Mouse (Mus musculus) hindbrain, embryonic 16.5 days (tissue): ENCODE measurements around the gene Tdrkh. TPM values are rescaled to one million over a fixed set of nuclear protein-coding genes. Genes with fewer than 3 reads are reported as not detected.

Experiments
- ATAC-seq: fragments of 200-750 bp; cut with Nextera tagmentation; 2 replicates; pipeline ENCODE4 v1.8.0; 2017; ENCODE audit warnings: moderate TSS enrichment, moderate library complexity
- H3K27ac ChIP-seq: fragments of 300-500 bp; sonication (generic); 2 replicates; pipeline ENCODE4 v1.5.1; 2014; ENCODE audit warnings: low read depth, mild to moderate bottlenecking, control low read depth, low read length, moderate library complexity
- H3K27me3 ChIP-seq: fragments of 300-500 bp; sonication (generic); replicated peaks from 2 replicates; pipeline ENCODE4 v1.6.1; 2014; ENCODE audit warnings: low read length; ENCODE audit not compliant: control insufficient read depth, insufficient read depth
- H3K36me3 ChIP-seq: fragments of 300-500 bp; sonication (generic); 2 replicates; pipeline ENCODE4 v1.6.1; 2014; ENCODE audit warnings: mild to moderate bottlenecking, low read length, moderate library complexity, mixed read lengths; ENCODE audit not compliant: control insufficient read depth, insufficient read depth
- H3K4me1 ChIP-seq: fragments of 300-500 bp; sonication (generic); 2 replicates; pipeline ENCODE4 v1.6.1; 2014; ENCODE audit warnings: low read depth, low read length; ENCODE audit not compliant: control insufficient read depth, insufficient read depth
- H3K4me2 ChIP-seq: fragments of 300-500 bp; sonication (generic); 2 replicates; pipeline ENCODE4 v1.6.1; 2014; ENCODE audit warnings: mild to moderate bottlenecking, low read length, control low read depth, moderate library complexity
- H3K4me3 ChIP-seq: fragments of 300-500 bp; sonication (generic); 2 replicates; pipeline ENCODE4 v1.5.1; 2014; ENCODE audit warnings: mild to moderate bottlenecking, low read length, control low read depth, moderate library complexity
- H3K9ac ChIP-seq: fragments of 300-500 bp; sonication (generic); 2 replicates; pipeline ENCODE4 v1.6.1; 2014; ENCODE audit warnings: low read depth, mild to moderate bottlenecking, control low read depth, low read length, moderate library complexity
- H3K9me3 ChIP-seq: fragments of 300-500 bp; sonication (generic); 2 replicates; pipeline ENCODE4 v1.6.1; 2014; ENCODE audit warnings: mild to moderate bottlenecking, low read length, moderate library complexity; ENCODE audit not compliant: control insufficient read depth
- WGBS: fragments of 180-500 bp; shearing (Covaris S2); extraction: QIAGEN DNeasy Blood & Tissue Kit; methylation state at CpG from one replicate; pipeline ENCODE4 v1.1.7; 2014; 5-methylcytosine and 5-hydroxymethylcytosine counted together
- polyA plus RNA-seq: library from polyadenylated mRNA; unstranded; fragments of >200 nt; fragmentation: Nextera tagmentation; extraction: Ambion mirVana; gene quantifications from 2 replicates; pipeline ENCODE4 v1.2.1, GENCODE M21; 2015

Tdrkh gene
- polyA plus RNA-seq, 1 experiment from 2014 or later, result 54.8 TPM

- Histone ChIP-seq H3K4me2 (no peak overlapping the region), H3K4me3 (no peak overlapping the region), H3K9me3 (no peaks in the 10 kb centered on the region), H3K27ac (no peak overlapping the region), H3K27me3 (no peaks in the 10 kb centered on the region), H3K36me3 (no peaks in the 10 kb centered on the region), H3K4me1 (no peaks in the 10 kb centered on the region), H3K9ac (no peak overlapping the region)
- 85% methylated on average over 5 of the region's 5 CpGs for WGBS
- ATAC-seq, result no peak
Observed at GRCm38 (mm10) chr3:94382308-94382707, 30.8 kb upstream of the Tdrkh start.

GRCm38 (mm10) chr3:94383476-94383875 is 29.6 kb upstream of the Tdrkh start:
- no peak for ATAC-seq
- no peak overlapping the region for H3K4me2 ChIP-seq
- H3K27me3 ChIP-seq, result no peaks in the 10 kb centered on the region
- no peaks in the 10 kb centered on the region for H3K4me1 ChIP-seq
- no peak overlapping the region for H3K27ac ChIP-seq
- H3K36me3 ChIP-seq, result no peaks in the 10 kb centered on the region
- no peak overlapping the region for H3K4me3 ChIP-seq
- H3K9ac ChIP-seq, result no peak overlapping the region
- H3K9me3 ChIP-seq, result no peaks in the 10 kb centered on the region
- 65% methylated on average over 3 of the region's 3 CpGs for WGBS

GRCm38 (mm10) chr3:94386671-94387070 is 26.4 kb upstream of the Tdrkh start:
- Histone ChIP-seq H3K27me3 (no peaks in the 10 kb centered on the region), H3K4me2 (no peak overlapping the region), H3K4me3 (no peak overlapping the region), H3K36me3 (no peaks in the 10 kb centered on the region), H3K9ac (no peak overlapping the region), H3K27ac (no peak overlapping the region), H3K9me3 (no peaks in the 10 kb centered on the region), H3K4me1 (no peaks in the 10 kb centered on the region)
- WGBS, result 65% methylated on average over 4 of the region's 4 CpGs
- ATAC-seq, result no peak

GRCm38 (mm10) chr3:94387391-94387790 is 25.7 kb upstream of the Tdrkh start:
- Histone ChIP-seq H3K27me3 (no peaks in the 10 kb centered on the region), H3K9me3 (no peaks in the 10 kb centered on the region), H3K4me1 (no peaks in the 10 kb centered on the region), H3K4me3 (no peak overlapping the region), H3K4me2 (no peak overlapping the region), H3K36me3 (no peaks in the 10 kb centered on the region), H3K9ac (no peak overlapping the region), H3K27ac (no peak overlapping the region)
- ATAC-seq, result no peak
- 92% methylated on average over 10 of the region's 10 CpGs for WGBS

- Histone ChIP-seq H3K36me3 (no peaks in the 10 kb centered on the region), H3K9me3 (no peaks in the 10 kb centered on the region), H3K4me2 (no peak overlapping the region), H3K9ac (no peak overlapping the region), H3K27ac (no peak overlapping the region), H3K27me3 (no peaks in the 10 kb centered on the region), H3K4me1 (no peaks in the 10 kb centered on the region), H3K4me3 (no peak overlapping the region)
- ATAC-seq, result no peak
- WGBS, result 83% methylated on average over 5 of the region's 5 CpGs
Observed at GRCm38 (mm10) chr3:94388047-94388446, 25.0 kb upstream of the Tdrkh start.

GRCm38 (mm10) chr3:94389420-94389819 is 23.7 kb upstream of the Tdrkh start:
- 92% methylated on average over 16 of the region's 16 CpGs for WGBS
- H3K4me3 ChIP-seq, result no peak overlapping the region
- no peak overlapping the region for H3K27ac ChIP-seq
- no peaks in the 10 kb centered on the region for H3K36me3 ChIP-seq
- no peak for ATAC-seq
- H3K4me2 ChIP-seq, result no peak overlapping the region
- no peak overlapping the region for H3K9ac ChIP-seq
- H3K9me3 ChIP-seq, result no peaks in the 10 kb centered on the region
- no peaks in the 10 kb centered on the region for H3K27me3 ChIP-seq
- H3K4me1 ChIP-seq, result no peaks in the 10 kb centered on the region

- H3K4me3 ChIP-seq, result no peak overlapping the region
- no peaks in the 10 kb centered on the region for H3K9me3 ChIP-seq
- H3K4me1 ChIP-seq, result no peaks in the 10 kb centered on the region
- no peaks in the 10 kb centered on the region for H3K36me3 ChIP-seq
- WGBS, result 69% methylated on average over 5 of the region's 5 CpGs
- H3K4me2 ChIP-seq, result no peak overlapping the region
- no peak overlapping the region for H3K27ac ChIP-seq
- no peak overlapping the region for H3K9ac ChIP-seq
- H3K27me3 ChIP-seq, result no peaks in the 10 kb centered on the region
- ATAC-seq, result peak; percentile 54; the same call in 1 of the 2 replicates
Observed at GRCm38 (mm10) chr3:94391001-94391400, 22.1 kb upstream of the Tdrkh start.

- WGBS, result 91% methylated on average over 2 of the region's 2 CpGs
- H3K9ac ChIP-seq, result no peak overlapping the region
- no peak for ATAC-seq
- H3K9me3 ChIP-seq, result no peaks in the 10 kb centered on the region
- no peak overlapping the region for H3K4me2 ChIP-seq
- no peak overlapping the region for H3K4me3 ChIP-seq
- H3K27ac ChIP-seq, result no peak overlapping the region
- no peaks in the 10 kb centered on the region for H3K27me3 ChIP-seq
- H3K36me3 ChIP-seq, result no peaks in the 10 kb centered on the region
- no peaks in the 10 kb centered on the region for H3K4me1 ChIP-seq
Observed at GRCm38 (mm10) chr3:94392128-94392527, 20.9 kb upstream of the Tdrkh start.

- 0 out of 2 replicates have a peak, but pooled peaks have one; percentile 22 for ATAC-seq
- no peak overlapping the region for H3K9ac ChIP-seq
- no peak overlapping the region for H3K4me3 ChIP-seq
- no peaks in the 10 kb centered on the region for H3K9me3 ChIP-seq
- H3K4me2 ChIP-seq, result no peak overlapping the region
- H3K36me3 ChIP-seq, result no peaks in the 10 kb centered on the region
- no peaks in the 10 kb centered on the region for H3K4me1 ChIP-seq
- H3K27me3 ChIP-seq, result no peaks in the 10 kb centered on the region
- H3K27ac ChIP-seq, result no peak overlapping the region
- WGBS, result 65% methylated on average over 4 of the region's 4 CpGs
Observed at GRCm38 (mm10) chr3:94393049-94393448, 20.0 kb upstream of the Tdrkh start.

GRCm38 (mm10) chr3:94396336-94396735 is 16.7 kb upstream of the Tdrkh start:
- Histone ChIP-seq H3K9ac (no peak overlapping the region), H3K27ac (no peak overlapping the region), H3K4me1 (peaks cover 9% of the 10 kb centered on the region), H3K36me3 (no peaks in the 10 kb centered on the region), H3K27me3 (no peaks in the 10 kb centered on the region), H3K9me3 (no peaks in the 10 kb centered on the region), H3K4me2 (no peak overlapping the region), H3K4me3 (no peak overlapping the region)
- ATAC-seq, result no peak
- WGBS, result 86% methylated on average over 1 of the region's 1 CpGs
